Mouse (Mus musculus) thymus, adult 2 months (tissue): Measurements from ENCODE around the gene Ccdc187. TPM values are rescaled to one million over a fixed set of nuclear protein-coding genes. Genes with fewer than 3 reads are reported as not detected.

Experiments
- DNase-seq: peaks from one replicate; pipeline ENCODE4 v3.0.0; 2021
- H3K27ac ChIP-seq: fragments of 200-500 bp; 2 replicates; pipeline ENCODE4 v1.5.1; 2012; ENCODE audit warnings: low read length, control low read depth; ENCODE audit not compliant: control insufficient read depth, insufficient read depth
- H3K27me3 ChIP-seq: fragments of 200-500 bp; 2 replicates; pipeline ENCODE4 v1.6.1; 2012; ENCODE audit warnings: mild to moderate bottlenecking, low read length, moderate library complexity, mixed read lengths; ENCODE audit not compliant: control insufficient read depth, insufficient read depth
- H3K36me3 ChIP-seq: fragments of 200-500 bp; 2 replicates; pipeline ENCODE4 v1.6.1; 2012; ENCODE audit warnings: mild to moderate bottlenecking, low read length, moderate library complexity; ENCODE audit not compliant: control insufficient read depth, insufficient read depth
- H3K4me1 ChIP-seq: fragments of 200-500 bp; replicated peaks from 2 replicates; pipeline ENCODE4 v1.6.1; 2012; ENCODE audit warnings: low read length; ENCODE audit not compliant: control insufficient read depth, insufficient read depth
- H3K4me3 ChIP-seq: fragments of 200-500 bp; 2 replicates; pipeline ENCODE4 v1.5.1; 2012; ENCODE audit warnings: mild to moderate bottlenecking, low read length, control low read depth, moderate library complexity; ENCODE audit not compliant: control insufficient read depth, insufficient read depth
- CTCF ChIP-seq: fragments of 200-500 bp; IDR thresholded peaks from 2 replicates; pipeline ENCODE4 v1.5.1; 2012; ENCODE audit warnings: mild to moderate bottlenecking, control low read depth, low read length, moderate library complexity, borderline replicate concordance; ENCODE audit not compliant: control insufficient read depth, poor library complexity, insufficient read depth; ENCODE audit errors: extremely low read depth
- POLR2A ChIP-seq: fragments of 200-500 bp; IDR thresholded peaks from 2 replicates; pipeline ENCODE4 v1.6.1; 2012; ENCODE audit warnings: mild to moderate bottlenecking, low read length, control low read depth, moderate library complexity; ENCODE audit not compliant: control insufficient read depth, poor library complexity, insufficient read depth; ENCODE audit errors: extremely low read depth
- WGBS: fragments of 180-500 bp; shearing (Covaris S2); methylation state at CpG from one replicate; pipeline ENCODE4 v1.1.7; 2018; 5-methylcytosine and 5-hydroxymethylcytosine counted together
- polyA plus RNA-seq: library from polyadenylated mRNA; depleted of rRNA; stranded (reverse); fragments of >200 nt; gene quantifications from 2 replicates; pipeline ENCODE4 v1.2.3, GENCODE M21; 2012; rRNA removed

Gene Ccdc187
- 0.19 and 0.23 TPM in 2 replicates for polyA plus RNA-seq

DNA sequence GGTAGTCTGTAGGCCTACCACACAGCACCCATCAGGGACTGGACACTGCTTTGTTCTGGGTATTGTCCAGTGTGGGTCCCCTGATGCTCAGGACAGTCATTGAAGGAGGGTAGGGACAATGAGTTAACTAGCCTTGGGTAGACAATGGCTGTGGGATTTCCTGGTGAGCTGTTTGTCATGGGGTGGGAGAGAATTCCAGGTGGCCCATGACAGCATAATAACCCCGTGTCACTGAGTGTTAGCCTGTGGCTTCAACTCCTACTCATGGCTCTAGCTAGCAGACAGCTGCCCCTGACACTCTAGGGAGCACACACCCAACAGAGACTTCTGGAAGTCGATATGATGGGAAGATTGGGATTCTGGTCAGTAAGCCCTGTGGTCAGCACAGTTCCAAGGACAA, at the start of gene Ccdc187:
TSS of gene Ccdc187 (minus strand) at position 101 of the 400 bp plus-strand sequence.
- H3K4me1 ChIP-seq, result peaks cover 3% of the 10 kb centered on the region; the same call in 1 of the 2 replicates
- no peak within 1 kb of the TSS for H3K27ac ChIP-seq
- H3K36me3 ChIP-seq, result no peaks in the 10 kb centered on the region
- no peaks in the 10 kb centered on the region for H3K27me3 ChIP-seq
- no peak for DNase-seq
- TF ChIP-seq POLR2A (no peak), CTCF (no peak)
- WGBS, result 82% methylated on average over 2 of the region's 2 CpGs
- no peak within 1 kb of the TSS for H3K4me3 ChIP-seq

DNA sequence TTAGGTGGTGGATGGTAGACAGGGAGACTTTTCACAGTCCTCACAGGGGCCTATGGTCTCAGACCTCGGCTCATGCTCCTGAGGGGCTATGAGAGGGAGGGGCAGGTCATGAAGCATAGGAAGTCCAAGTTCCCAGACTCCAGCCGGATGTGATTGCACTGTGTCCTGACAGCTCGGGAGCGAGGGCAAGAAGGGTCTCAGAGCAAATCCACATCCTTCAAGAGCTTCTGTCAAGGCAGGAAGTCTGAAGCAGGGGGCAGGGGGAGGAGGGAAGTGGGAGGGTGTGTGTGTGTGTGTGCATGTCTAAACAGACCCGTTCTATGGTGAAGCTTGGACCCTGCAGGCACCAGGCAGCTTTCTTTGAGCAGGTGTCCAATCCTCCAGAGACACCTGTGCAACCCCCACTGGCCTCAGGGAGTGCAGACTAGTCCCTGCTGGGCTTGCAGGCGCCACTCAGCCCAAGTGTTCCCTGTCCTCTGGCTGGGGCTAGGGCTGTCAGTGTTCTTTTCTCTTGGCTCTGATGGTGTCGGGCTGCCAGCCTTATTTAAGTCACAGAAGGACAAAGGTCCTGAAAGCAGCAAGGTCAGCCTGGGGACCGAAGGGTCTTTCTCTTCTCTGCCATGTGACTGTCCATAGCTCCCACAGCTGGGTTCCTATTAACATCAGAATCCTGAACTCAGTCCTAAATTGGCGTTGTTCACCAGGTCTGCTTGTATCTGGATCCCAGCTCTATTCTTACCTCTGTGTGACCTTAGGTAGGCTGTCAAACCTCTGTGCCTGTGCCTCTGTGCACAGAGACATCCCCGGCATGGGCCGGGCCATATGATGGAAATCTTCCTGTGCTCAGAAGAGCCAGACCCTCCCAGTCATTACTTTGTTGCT, 48.5 kb upstream of the Ccdc187 start:
- no peaks in the 10 kb centered on the region for H3K36me3 ChIP-seq
- H3K4me1 ChIP-seq, result peaks cover 15% of the 10 kb centered on the region
- H3K27ac ChIP-seq, result 0 out of 2 replicates have a peak overlapping the region, but pooled peaks have one; percentile 6
- no peaks in the 10 kb centered on the region for H3K27me3 ChIP-seq
- DNase-seq, result no peak
- no peak for TF ChIP-seq POLR2A
- no peak for TF ChIP-seq CTCF
- no peak overlapping the region for H3K4me3 ChIP-seq
- 69% methylated on average over 11 of the region's 11 CpGs for WGBS

DNA sequence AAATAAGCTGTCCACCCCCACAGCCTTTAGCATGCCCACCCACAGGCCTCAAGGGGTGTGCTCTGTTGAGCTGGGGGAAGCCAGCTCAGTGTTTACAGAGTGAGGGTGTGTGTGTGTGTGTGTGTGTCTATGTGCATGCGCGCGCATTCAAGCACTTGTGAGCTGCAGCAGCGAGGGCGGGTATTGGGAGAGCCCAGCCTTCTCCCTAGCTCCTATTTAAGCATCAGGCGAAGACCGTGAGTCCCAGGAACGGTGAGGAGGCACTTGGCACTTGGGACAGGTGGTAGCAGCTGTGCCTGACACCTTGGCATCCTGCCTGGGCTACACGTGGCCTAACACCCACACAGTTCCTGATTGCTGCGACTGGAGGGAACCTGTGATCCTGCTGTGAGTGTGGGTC, 47.7 kb upstream of the Ccdc187 start:
- Histone ChIP-seq H3K27me3 (no peaks in the 10 kb centered on the region), H3K4me3 (no peak overlapping the region), H3K36me3 (no peaks in the 10 kb centered on the region), H3K4me1 (peaks cover 15% of the 10 kb centered on the region), H3K27ac (no peak overlapping the region)
- 69% methylated on average over 10 of the region's 10 CpGs for WGBS
- DNase-seq, result no peak
- no peak for TF ChIP-seq CTCF
- TF ChIP-seq POLR2A, result no peak

DNA sequence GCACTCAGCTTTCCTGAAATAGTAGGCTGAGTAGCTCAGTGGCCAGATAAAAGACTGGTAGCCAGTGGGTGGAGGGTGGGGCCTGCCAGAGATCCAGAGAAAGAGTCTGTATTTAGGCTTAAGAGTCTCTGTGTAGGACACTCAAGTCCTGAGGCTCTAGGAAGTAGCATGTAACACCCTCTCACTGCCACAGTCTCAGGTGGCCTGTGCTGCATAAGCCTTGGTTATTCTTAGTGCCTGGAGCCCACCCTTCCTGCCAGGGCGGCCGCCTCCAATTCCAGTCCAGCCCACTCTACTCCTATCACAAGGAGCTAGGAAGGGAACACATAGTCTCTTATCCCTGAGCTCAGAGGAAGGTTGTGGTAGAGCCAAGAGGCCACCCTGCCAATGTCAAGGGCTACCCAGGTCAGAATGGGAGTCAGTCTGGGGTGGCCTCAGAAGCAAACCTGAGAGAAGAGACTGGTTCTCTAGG, 47.2 kb upstream of the Ccdc187 start:
- Histone ChIP-seq H3K36me3 (no peaks in the 10 kb centered on the region), H3K27ac (no peak overlapping the region), H3K4me1 (peaks cover 15% of the 10 kb centered on the region), H3K27me3 (no peaks in the 10 kb centered on the region), H3K4me3 (no peak overlapping the region)
- WGBS, result 100% methylated on average over 2 of the region's 2 CpGs
- DNase-seq, result no peak
- TF ChIP-seq CTCF (no peak), POLR2A (no peak)

DNA sequence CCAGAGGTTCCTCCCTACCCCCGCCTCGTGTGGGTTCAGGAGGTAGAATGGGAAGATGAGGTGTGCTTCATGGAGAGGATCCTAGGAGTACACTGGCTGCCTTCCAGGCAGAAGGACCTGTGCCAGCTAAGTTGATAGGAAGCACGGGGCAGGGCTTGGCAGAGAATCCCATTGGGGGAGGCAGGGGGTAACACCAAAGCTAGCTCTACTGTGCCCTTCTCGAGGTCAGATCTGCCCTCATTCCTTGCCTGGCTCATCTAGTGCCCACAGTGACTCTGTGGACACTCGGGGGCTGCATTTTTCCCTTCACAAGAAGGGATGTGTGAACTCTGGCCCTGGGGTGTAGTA, 44.8 kb upstream of the Ccdc187 start:
- Histone ChIP-seq H3K4me3 (no peak overlapping the region), H3K36me3 (no peaks in the 10 kb centered on the region), H3K27me3 (no peaks in the 10 kb centered on the region), H3K27ac (no peak overlapping the region), H3K4me1 (peaks cover 15% of the 10 kb centered on the region)
- WGBS, result 96% methylated on average over 5 of the region's 5 CpGs
- DNase-seq, result no peak
- TF ChIP-seq POLR2A (no peak), CTCF (no peak)

DNA sequence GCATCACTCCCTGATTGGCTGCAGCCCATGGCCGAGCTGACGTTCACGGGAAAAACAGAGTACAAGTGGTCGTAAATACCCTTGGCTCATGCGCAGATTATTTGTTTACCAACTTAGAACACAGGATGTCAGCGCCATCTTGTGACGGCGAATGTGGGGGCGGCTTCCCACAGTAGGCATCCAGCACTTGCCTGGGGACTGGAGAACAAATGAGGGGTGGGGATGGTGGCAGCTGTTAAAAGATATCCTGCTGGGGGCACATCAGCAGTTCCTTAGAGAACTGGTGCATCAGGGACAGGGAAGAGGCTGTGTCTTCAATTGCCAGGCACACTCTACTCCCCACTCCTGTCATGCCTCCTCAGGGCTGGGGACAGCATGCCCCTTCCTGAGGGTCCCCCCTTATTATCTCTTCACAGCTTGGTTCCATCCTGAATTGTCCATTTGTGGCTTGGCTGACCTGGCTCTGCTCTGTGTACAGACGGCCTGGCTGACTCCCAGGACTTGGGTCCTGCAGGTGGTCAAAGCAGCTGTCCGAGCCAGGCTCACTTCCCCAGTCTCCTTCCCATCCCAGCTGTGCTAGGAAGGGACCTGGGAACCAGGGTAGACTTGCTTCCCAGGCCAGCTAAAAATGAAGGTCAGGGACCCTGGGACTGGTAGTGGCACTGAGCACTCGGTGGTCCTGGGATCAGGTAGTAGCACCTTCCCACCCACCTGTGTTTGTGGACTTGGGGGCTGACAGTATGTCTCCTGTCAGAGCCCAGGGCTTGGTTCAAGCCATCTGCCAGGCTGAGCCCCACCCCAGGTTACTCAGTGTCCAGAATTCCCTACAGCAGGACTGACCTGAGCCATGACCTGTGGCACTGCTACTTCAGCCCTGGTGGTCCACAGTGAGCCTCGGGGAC, 44.2 kb upstream of the Ccdc187 start:
- Histone ChIP-seq H3K4me3 (no peak overlapping the region), H3K4me1 (peaks cover 15% of the 10 kb centered on the region), H3K27ac (no peak overlapping the region), H3K27me3 (no peaks in the 10 kb centered on the region), H3K36me3 (no peaks in the 10 kb centered on the region)
- no peak for DNase-seq
- 96% methylated on average over 10 of the region's 13 CpGs for WGBS
- TF ChIP-seq CTCF (no peak), POLR2A (no peak)
